Mouse (Mus musculus) liver, embryonic 14.5 days (tissue): ENCODE data around the gene Ckap2l.
A peak's percentile ranks its signal among the peaks of the same experiment; 100 is the strongest.

Experiments used
- CTCF ChIP-seq: IDR thresholded peaks from 2 replicates; pipeline ENCODE4 v1.5.1; 2016; ENCODE audit warnings: antibody characterized with exemption, low read depth, control low read depth
- EP300 ChIP-seq: IDR thresholded peaks from 2 replicates; pipeline ENCODE4 v1.6.1; 2016; ENCODE audit warnings: antibody characterized with exemption, low read depth

- TF ChIP-seq CTCF (peak; percentile 8; the same call in 1 of the 2 replicates), EP300 (no peak)
Measured at GRCm38 (mm10) chr2:129297589-129297982, 574 bp upstream of the Ckap2l start.
